Mouse (Mus musculus): Measurements from ENCODE around the gene Pde4d. TPM values are rescaled to one million over a fixed set of nuclear protein-coding genes. Genes with fewer than 3 reads are reported as not detected.

Gene Pde4d
- polyA plus RNA-seq, 1 experiment: 34.7 TPM

- TF ChIP-seq CTCF (IDR thresholded peaks at IDR 0.05; ENCODE audit: extremely low read depth, insufficient read depth, low read length): no peak
- no peak for TF ChIP-seq POLR2A (IDR thresholded peaks at IDR 0.05; ENCODE audit: extremely low read depth, insufficient read depth, low read length)
- Histone ChIP-seq H3K4me3 (ENCODE audit: insufficient read depth, low read length) (no peak overlapping the region), H3K27ac (ENCODE audit: insufficient read depth, low read length) (no peak overlapping the region), H3K4me1 (ENCODE audit: control insufficient read depth, insufficient read depth, low read length) (peaks cover 1% of the 10 kb centered on the region; the same call in 1 of the 2 replicates)
These were observed 1213.0 kb downstream of the Pde4d start for GRCm38 (mm10) chr13:109662731-109663130.

GRCm38 (mm10) chr13:109664956-109665802, 1215.4 kb downstream of the Pde4d start:
- TF ChIP-seq CTCF (IDR thresholded peaks at IDR 0.05; ENCODE audit: extremely low read depth, insufficient read depth, low read length): no peak
- no peak for TF ChIP-seq POLR2A (IDR thresholded peaks at IDR 0.05; ENCODE audit: extremely low read depth, insufficient read depth, low read length)
- Histone ChIP-seq H3K4me1 (ENCODE audit: control insufficient read depth, insufficient read depth, low read length) (peaks cover 1% of the 10 kb centered on the region; the same call in 1 of the 2 replicates), H3K4me3 (ENCODE audit: insufficient read depth, low read length) (no peak overlapping the region), H3K27ac (ENCODE audit: insufficient read depth, low read length) (no peak overlapping the region)

- TF ChIP-seq POLR2A (IDR thresholded peaks at IDR 0.05; ENCODE audit: extremely low read depth, insufficient read depth, low read length) (no peak), CTCF (IDR thresholded peaks at IDR 0.05; ENCODE audit: extremely low read depth, insufficient read depth, low read length) (no peak)
- H3K27ac ChIP-seq (ENCODE audit: insufficient read depth, low read length): no peak overlapping the region
- H3K4me3 ChIP-seq (ENCODE audit: insufficient read depth, low read length): no peak overlapping the region
- H3K4me1 ChIP-seq (ENCODE audit: control insufficient read depth, insufficient read depth, low read length): peaks cover 2% of the 10 kb centered on the region; the same call in 1 of the 2 replicates
These were observed 1216.2 kb downstream of the Pde4d start for GRCm38 (mm10) chr13:109665803-109666403.

- Histone ChIP-seq H3K4me1 (ENCODE audit: control insufficient read depth, insufficient read depth, low read length) (peaks cover 3% of the 10 kb centered on the region), H3K4me3 (ENCODE audit: insufficient read depth, low read length) (no peak overlapping the region), H3K27ac (ENCODE audit: insufficient read depth, low read length) (no peak overlapping the region)
- TF ChIP-seq CTCF (IDR thresholded peaks at IDR 0.05; ENCODE audit: extremely low read depth, insufficient read depth, low read length) (no peak), POLR2A (IDR thresholded peaks at IDR 0.05; ENCODE audit: extremely low read depth, insufficient read depth, low read length) (no peak)
These were observed 1220.2 kb downstream of the Pde4d start for GRCm38 (mm10) chr13:109669965-109670364.

GRCm38 (mm10) chr13:109671589-109672347, 1222.0 kb downstream of the Pde4d start:
- Histone ChIP-seq H3K4me1 (ENCODE audit: control insufficient read depth, insufficient read depth, low read length) (peaks cover 3% of the 10 kb centered on the region), H3K27ac (ENCODE audit: insufficient read depth, low read length) (no peak overlapping the region), H3K4me3 (ENCODE audit: insufficient read depth, low read length) (no peak overlapping the region)
- TF ChIP-seq POLR2A (IDR thresholded peaks at IDR 0.05; ENCODE audit: extremely low read depth, insufficient read depth, low read length) (no peak), CTCF (IDR thresholded peaks at IDR 0.05; ENCODE audit: extremely low read depth, insufficient read depth, low read length) (no peak)

GRCm38 (mm10) chr13:109677047-109677446, 1227.3 kb downstream of the Pde4d start:
- Histone ChIP-seq H3K4me3 (ENCODE audit: insufficient read depth, low read length) (no peak overlapping the region), H3K27ac (ENCODE audit: insufficient read depth, low read length) (no peak overlapping the region), H3K4me1 (ENCODE audit: control insufficient read depth, insufficient read depth, low read length) (no peaks in the 10 kb centered on the region)
- TF ChIP-seq CTCF (IDR thresholded peaks at IDR 0.05; ENCODE audit: extremely low read depth, insufficient read depth, low read length) (no peak), POLR2A (IDR thresholded peaks at IDR 0.05; ENCODE audit: extremely low read depth, insufficient read depth, low read length) (no peak)

GRCm38 (mm10) chr13:109677617-109678016, 1227.9 kb downstream of the Pde4d start:
- H3K4me1 ChIP-seq (ENCODE audit: control insufficient read depth, insufficient read depth, low read length): no peaks in the 10 kb centered on the region
- TF ChIP-seq CTCF (IDR thresholded peaks at IDR 0.05; ENCODE audit: extremely low read depth, insufficient read depth, low read length): no peak
- TF ChIP-seq POLR2A (IDR thresholded peaks at IDR 0.05; ENCODE audit: extremely low read depth, insufficient read depth, low read length): no peak
- no peak overlapping the region for H3K27ac ChIP-seq (ENCODE audit: insufficient read depth, low read length)
- H3K4me3 ChIP-seq (ENCODE audit: insufficient read depth, low read length): no peak overlapping the region

- TF ChIP-seq CTCF (IDR thresholded peaks at IDR 0.05; ENCODE audit: extremely low read depth, insufficient read depth, low read length) (no peak), POLR2A (IDR thresholded peaks at IDR 0.05; ENCODE audit: extremely low read depth, insufficient read depth, low read length) (no peak)
- Histone ChIP-seq H3K4me3 (ENCODE audit: insufficient read depth, low read length) (no peak overlapping the region), H3K27ac (ENCODE audit: insufficient read depth, low read length) (no peak overlapping the region), H3K4me1 (ENCODE audit: control insufficient read depth, insufficient read depth, low read length) (no peaks in the 10 kb centered on the region)
These were observed 1229.2 kb downstream of the Pde4d start for GRCm38 (mm10) chr13:109678991-109679390.

GRCm38 (mm10) chr13:109680229-109680628, 1230.5 kb downstream of the Pde4d start:
- Histone ChIP-seq H3K4me1 (ENCODE audit: control insufficient read depth, insufficient read depth, low read length) (no peaks in the 10 kb centered on the region), H3K27ac (ENCODE audit: insufficient read depth, low read length) (no peak overlapping the region), H3K4me3 (ENCODE audit: insufficient read depth, low read length) (no peak overlapping the region)
- TF ChIP-seq CTCF (IDR thresholded peaks at IDR 0.05; ENCODE audit: extremely low read depth, insufficient read depth, low read length) (no peak), POLR2A (IDR thresholded peaks at IDR 0.05; ENCODE audit: extremely low read depth, insufficient read depth, low read length) (no peak)
